Mouse (Mus musculus) limb, embryonic 14.5 days (tissue): ENCODE data around the gene Fopnl. TPM values are rescaled to one million over a fixed set of nuclear protein-coding genes. Genes with fewer than 3 reads are reported as not detected.
A peak's percentile ranks its signal among the peaks of the same experiment; 100 is the strongest.

Experiments
- ATAC-seq: fragments of 200-750 bp; cut with Nextera tagmentation; 2 replicates; pipeline ENCODE4 v1.8.0; 2017; ENCODE audit warnings: low read depth, moderate number of reproducible peaks, moderate TSS enrichment; ENCODE audit not compliant: low FRiP score
- DNase-seq: peaks from one replicate; pipeline ENCODE4 v3.0.0-alpha.2; 2015; ENCODE audit warnings: low spot score
- H3K27ac ChIP-seq: fragments of 300-500 bp; sonication (generic); replicated peaks from 2 replicates; pipeline ENCODE4 v1.5.1; 2014; ENCODE audit warnings: low read depth, mild to moderate bottlenecking, low read length, moderate library complexity, mixed read lengths
- H3K27me3 ChIP-seq: fragments of 300-500 bp; sonication (generic); 2 replicates; pipeline ENCODE4 v1.6.1; 2014; ENCODE audit warnings: low read length, mixed read lengths; ENCODE audit not compliant: control insufficient read depth, insufficient read depth
- H3K36me3 ChIP-seq: fragments of 300-500 bp; sonication (generic); 2 replicates; pipeline ENCODE4 v1.6.1; 2014; ENCODE audit warnings: mild to moderate bottlenecking, low read length, moderate library complexity, mixed read lengths; ENCODE audit not compliant: control insufficient read depth, insufficient read depth
- H3K4me1 ChIP-seq: fragments of 300-500 bp; sonication (generic); 2 replicates; pipeline ENCODE4 v1.6.1; 2014; ENCODE audit warnings: antibody characterized with exemption, low read length, mixed read lengths; ENCODE audit not compliant: control insufficient read depth, insufficient read depth
- H3K4me2 ChIP-seq: fragments of 300-500 bp; sonication (generic); replicated peaks from 2 replicates; pipeline ENCODE4 v1.6.1; 2014; ENCODE audit warnings: low read depth, mild to moderate bottlenecking, low read length, moderate library complexity; ENCODE audit not compliant: severe bottlenecking
- H3K4me3 ChIP-seq: fragments of 300-500 bp; sonication (generic); replicated peaks from 2 replicates; pipeline ENCODE4 v1.5.1; 2014; ENCODE audit warnings: low read length
- H3K9ac ChIP-seq: fragments of 300-500 bp; sonication (generic); 2 replicates; pipeline ENCODE4 v1.6.1; 2014; ENCODE audit warnings: mild to moderate bottlenecking, low read depth, low read length, moderate library complexity; ENCODE audit not compliant: severe bottlenecking
- H3K9me3 ChIP-seq: fragments of 300-500 bp; sonication (generic); 2 replicates; pipeline ENCODE4 v1.6.1; 2016; ENCODE audit warnings: low read length; ENCODE audit not compliant: control insufficient read depth
- POLR2A ChIP-seq: fragments of 200-500 bp; IDR thresholded peaks from 2 replicates; pipeline ENCODE4 v1.8.0; 2012; ENCODE audit warnings: inconsistent platforms, mild to moderate bottlenecking, moderate library complexity, borderline replicate concordance; ENCODE audit not compliant: insufficient read depth, insufficient read length; ENCODE audit errors: extremely low read depth
- WGBS: fragments of 180-500 bp; shearing (Covaris S2); extraction: QIAGEN DNeasy Blood & Tissue Kit; methylation state at CpG from one replicate; pipeline ENCODE4 v1.1.7; 2014; 5-methylcytosine and 5-hydroxymethylcytosine counted together
- polyA plus RNA-seq, 2 experiments: library from polyadenylated mRNA; depleted of rRNA in 1 of 2; stranded (reverse) in 1 of 2; unstranded in 1 of 2; fragments of >200 nt; fragmentation: Nextera tagmentation in 1 of 2; extraction: Ambion mirVana in 1 of 2; gene quantifications; 2 replicates each; pipeline versions ENCODE4 v1.2.1 to v1.2.3; 2012 to 2014

Gene Fopnl
- polyA plus RNA-seq, 2 experiments: 65.2 to 143 TPM

DNA sequence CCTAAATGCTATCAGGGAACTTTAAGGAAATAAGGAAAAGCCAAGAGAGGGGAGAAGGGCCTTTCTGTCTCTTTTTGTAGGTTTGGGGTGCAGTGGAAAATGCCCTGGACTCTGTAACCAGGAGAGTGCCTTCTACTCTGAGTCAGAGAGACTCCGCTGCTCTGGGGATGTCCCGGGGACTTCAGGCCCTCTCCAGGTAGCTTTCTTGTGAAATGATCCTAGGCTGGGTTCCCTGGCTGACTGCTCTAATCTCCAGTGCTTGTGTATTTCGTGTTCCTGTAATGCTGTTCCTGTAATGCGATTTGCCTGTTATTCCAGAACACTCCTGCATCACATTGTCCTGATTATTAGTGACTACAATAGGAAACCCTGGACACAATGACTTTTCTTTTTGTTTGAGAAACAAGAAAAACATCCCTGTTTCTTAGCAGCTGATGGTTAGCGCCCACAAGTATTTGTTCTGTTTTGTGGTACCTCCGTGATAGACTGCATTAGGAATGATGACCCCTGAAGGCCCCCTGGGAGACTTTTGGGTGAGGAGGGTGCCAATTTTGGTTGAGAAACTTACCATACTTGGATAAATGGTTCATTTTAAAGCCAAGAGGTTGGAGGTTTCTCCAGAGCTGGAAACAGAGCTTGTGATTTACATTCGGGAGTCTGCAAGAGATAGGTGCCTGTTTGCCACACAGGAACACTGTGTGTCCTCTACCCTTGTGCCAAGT is 45.1 kb upstream of the Fopnl start:
- H3K4me2 ChIP-seq: peak overlapping the region; percentile 92
- DNase-seq: no peak
- peaks cover 7% of the 10 kb centered on the region; the same call in 1 of the 2 replicates for H3K4me1 ChIP-seq
- no peaks in the 10 kb centered on the region for H3K9me3 ChIP-seq
- no peak for ATAC-seq
- H3K4me3 ChIP-seq: peak overlapping the region; percentile 77
- H3K27ac ChIP-seq: no peak overlapping the region
- H3K9ac ChIP-seq: peak overlapping the region; percentile 80
- H3K36me3 ChIP-seq: no peaks in the 10 kb centered on the region
- H3K27me3 ChIP-seq: no peaks in the 10 kb centered on the region
- no peak for TF ChIP-seq POLR2A
- 32% methylated on average over 7 of the region's 7 CpGs for WGBS

- TF ChIP-seq POLR2A: peak; percentile 41; the same call in 1 of the 2 replicates
- 0% methylated on average over 21 of the region's 64 CpGs for WGBS
- DNase-seq (peak; percentile 56), ATAC-seq (peak; percentile 96)
- no peaks in the 10 kb centered on the region for H3K9me3 ChIP-seq
- H3K4me1 ChIP-seq: peaks cover 7% of the 10 kb centered on the region; the same call in 1 of the 2 replicates
- H3K4me3 ChIP-seq: peak within 1 kb of the TSS; percentile 77
- H3K27me3 ChIP-seq: no peaks in the 10 kb centered on the region
- H3K9ac ChIP-seq: peak within 1 kb of the TSS; percentile 80
- H3K27ac ChIP-seq: 0 out of 2 replicates have a peak within 1 kb of the TSS, but pooled peaks have one; percentile 38
- H3K4me2 ChIP-seq: peak within 1 kb of the TSS; percentile 92
- H3K36me3 ChIP-seq: no peaks in the 10 kb centered on the region
Measured at GRCm38 (mm10) chr16:14361362-14362098, 44.3 kb upstream of the Fopnl start, which contains the start of gene Abcc1. Gene Abcc1, plus strand, starts transcription at chr16:14361558.

DNA sequence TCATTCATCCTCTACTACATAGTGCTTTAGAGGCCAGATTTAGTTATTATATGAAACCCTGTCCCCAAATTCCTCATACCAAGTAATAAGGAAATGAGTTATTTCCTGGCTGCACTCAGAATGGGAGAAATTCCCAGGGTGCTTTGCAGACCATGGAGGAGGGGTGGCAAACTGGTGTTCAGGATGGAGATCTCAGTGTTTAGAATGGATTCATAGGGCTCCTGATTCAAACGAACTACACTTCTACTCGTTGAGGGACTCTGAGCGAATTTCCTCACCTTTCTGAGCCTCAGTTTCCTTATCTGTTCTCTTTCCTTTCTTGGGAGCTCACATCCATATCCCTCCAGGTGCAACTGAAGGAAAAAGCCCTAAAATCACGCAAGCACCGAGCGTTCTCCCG is 43.7 kb upstream of the Fopnl start:
- Histone ChIP-seq H3K4me2 (peak overlapping the region; percentile 92), H3K36me3 (no peaks in the 10 kb centered on the region), H3K9ac (peak overlapping the region; percentile 80), H3K4me1 (peaks cover 7% of the 10 kb centered on the region; the same call in 1 of the 2 replicates), H3K9me3 (no peaks in the 10 kb centered on the region), H3K4me3 (peak overlapping the region; percentile 77), H3K27me3 (no peaks in the 10 kb centered on the region), H3K27ac (0 out of 2 replicates have a peak overlapping the region, but pooled peaks have one; percentile 38)
- peak; percentile 34; the same call in 1 of the 2 replicates for ATAC-seq
- no peak for TF ChIP-seq POLR2A
- WGBS: 3% methylated on average over 7 of the region's 7 CpGs
- DNase-seq: no peak

DNA sequence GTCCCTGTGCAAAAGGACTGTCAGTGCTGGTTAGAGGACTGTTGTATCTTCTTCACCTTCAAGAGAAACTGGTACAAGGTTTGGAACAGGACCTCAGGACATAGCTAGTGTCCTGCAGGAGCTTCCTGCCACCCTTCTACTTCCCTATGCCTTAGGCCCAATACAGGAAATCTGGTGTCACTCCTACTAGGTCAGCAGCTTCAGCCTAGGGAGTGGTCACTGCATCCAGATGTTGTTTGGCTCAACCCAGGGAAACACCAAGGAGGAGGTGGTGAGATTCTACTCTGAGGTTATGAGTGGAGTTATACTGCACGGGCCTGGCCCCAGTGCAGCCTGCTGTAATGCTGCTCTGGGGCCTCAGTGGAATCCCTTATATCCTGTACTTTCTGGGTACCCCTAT is 41.3 kb upstream of the Fopnl start:
- Histone ChIP-seq H3K4me1 (peaks cover 7% of the 10 kb centered on the region; the same call in 1 of the 2 replicates), H3K4me2 (no peak overlapping the region), H3K9ac (no peak overlapping the region), H3K9me3 (no peaks in the 10 kb centered on the region), H3K27ac (no peak overlapping the region), H3K4me3 (no peak overlapping the region), H3K36me3 (no peaks in the 10 kb centered on the region), H3K27me3 (no peaks in the 10 kb centered on the region)
- TF ChIP-seq POLR2A: no peak
- 64% methylated on average over 1 of the region's 1 CpGs for WGBS
- DNase-seq (no peak), ATAC-seq (no peak)

GRCm38 (mm10) chr16:14357859-14358258 is 40.7 kb upstream of the Fopnl start:
- DNase-seq (no peak), ATAC-seq (no peak)
- no peak overlapping the region for H3K27ac ChIP-seq
- H3K4me2 ChIP-seq: no peak overlapping the region
- 66% methylated on average over 2 of the region's 2 CpGs for WGBS
- no peaks in the 10 kb centered on the region for H3K36me3 ChIP-seq
- H3K4me1 ChIP-seq: peaks cover 7% of the 10 kb centered on the region; the same call in 1 of the 2 replicates
- H3K4me3 ChIP-seq: no peak overlapping the region
- H3K27me3 ChIP-seq: no peaks in the 10 kb centered on the region
- no peak for TF ChIP-seq POLR2A
- no peaks in the 10 kb centered on the region for H3K9me3 ChIP-seq
- no peak overlapping the region for H3K9ac ChIP-seq
